Mouse (Mus musculus) ES-Bruce4 (cell line): ENCODE measurements at regions not wholly inside any gene's neighbourhood (a gene's known extent, or its start where the extent isn't known, plus 50 kb on each side); places are given as distances from the start of the nearest gene placed in this dataset.

Source experiments
- CTCF ChIP-seq: IDR thresholded peaks from one replicate; pipeline ENCODE4 v1.8.1; 2011; ENCODE audit warnings: low read depth, low read length
- EP300 ChIP-seq: IDR thresholded peaks from 2 replicates; pipeline ENCODE4 v1.6.1; 2011; ENCODE audit warnings: low read depth, low read length; ENCODE audit not compliant: insufficient read depth
- POLR2A ChIP-seq: IDR thresholded peaks from one replicate; pipeline ENCODE4 v1.8.1; 2011; ENCODE audit warnings: low read length; ENCODE audit not compliant: insufficient read depth

DNA sequence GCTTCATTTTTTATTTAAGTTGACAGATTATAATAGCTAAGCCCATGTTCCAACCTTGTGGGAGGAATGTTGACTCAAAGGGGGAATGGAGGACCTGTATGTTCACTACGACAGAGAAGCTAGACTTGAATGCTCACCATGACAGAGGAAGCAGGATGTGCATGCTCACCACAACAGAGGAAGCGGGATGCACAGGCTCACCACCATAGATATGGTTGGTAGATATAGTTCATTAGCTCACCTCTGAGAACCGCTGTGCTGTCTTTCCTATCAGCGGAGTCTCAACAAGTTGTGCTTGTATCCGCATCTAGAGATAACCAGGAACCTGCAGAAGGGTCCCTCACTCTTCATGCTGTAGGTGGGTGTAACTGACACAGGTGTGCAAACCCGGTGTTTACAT is 262.2 kb upstream of the Far2 start:
- TF ChIP-seq POLR2A (no peak), CTCF (no peak), EP300 (no peak)
